Mouse (Mus musculus) lung, postnatal 0 days (tissue): Measurements from ENCODE around the gene Stat5a. TPM values are rescaled to one million over a fixed set of nuclear protein-coding genes. Genes with fewer than 3 reads are reported as not detected.

ENCODE experiments used
- ATAC-seq: fragments of 200-750 bp; cut with Nextera tagmentation; 2 replicates; pipeline ENCODE4 v1.8.0; 2017; ENCODE audit warnings: moderate library complexity
- DNase-seq: peaks from one replicate; pipeline ENCODE4 v3.0.0-alpha.2; 2016; ENCODE audit warnings: low spot score
- H3K27ac ChIP-seq: fragments of 300-500 bp; sonication (generic); 2 replicates; pipeline ENCODE4 v1.5.1; 2014; ENCODE audit warnings: antibody characterized with exemption, mild to moderate bottlenecking, low read length, mixed read lengths
- H3K27me3 ChIP-seq: fragments of 300-500 bp; sonication (generic); replicated peaks from 2 replicates; pipeline ENCODE4 v1.6.1; 2014; ENCODE audit warnings: low read length, mixed read lengths; ENCODE audit not compliant: insufficient read depth
- H3K36me3 ChIP-seq: fragments of 300-500 bp; sonication (generic); 2 replicates; pipeline ENCODE4 v1.6.1; 2014; ENCODE audit warnings: low read length, mixed read lengths; ENCODE audit not compliant: insufficient read depth
- H3K4me1 ChIP-seq: fragments of 300-500 bp; sonication (generic); 2 replicates; pipeline ENCODE4 v1.6.1; 2014; ENCODE audit warnings: antibody characterized with exemption, low read depth, low read length, mixed read lengths; ENCODE audit not compliant: insufficient read depth
- H3K4me2 ChIP-seq: fragments of 300-500 bp; sonication (generic); replicated peaks from 2 replicates; pipeline ENCODE4 v1.6.1; 2014; ENCODE audit warnings: low read depth, mild to moderate bottlenecking, low read length, moderate library complexity, mixed read lengths
- H3K4me3 ChIP-seq: fragments of 300-500 bp; sonication (generic); 2 replicates; pipeline ENCODE4 v1.5.1; 2014; ENCODE audit warnings: low read depth, low read length
- H3K9ac ChIP-seq: fragments of 300-500 bp; sonication (generic); replicated peaks from 2 replicates; pipeline ENCODE4 v1.6.1; 2014; ENCODE audit warnings: low read depth, mild to moderate bottlenecking
- H3K9me3 ChIP-seq: fragments of 300-500 bp; sonication (generic); 2 replicates; pipeline ENCODE4 v1.6.1; 2016; ENCODE audit warnings: low read length, mixed read lengths
- CTCF ChIP-seq: IDR thresholded peaks from 2 replicates; pipeline ENCODE4 v1.5.1; 2016; ENCODE audit warnings: antibody characterized with exemption, mild to moderate bottlenecking
- EP300 ChIP-seq: IDR thresholded peaks from 2 replicates; pipeline ENCODE4 v1.6.1; 2016; ENCODE audit warnings: antibody characterized with exemption, mild to moderate bottlenecking, control low read depth
- WGBS: fragments of 180-500 bp; shearing (Covaris S2); extraction: QIAGEN DNeasy Blood & Tissue Kit; methylation state at CpG from one replicate; pipeline ENCODE4 v1.1.7; 2014; 5-methylcytosine and 5-hydroxymethylcytosine counted together
- polyA plus RNA-seq: library from polyadenylated mRNA; unstranded; fragments of >200 nt; fragmentation: Nextera tagmentation; extraction: Ambion mirVana; gene quantifications from 2 replicates; pipeline ENCODE4 v1.2.1, GENCODE M21; 2015

The Stat5a gene
- polyA plus RNA-seq, 1 experiment from 2014 or later: 7.1 TPM

- H3K27me3 ChIP-seq: no peaks in the 10 kb centered on the region
- no peaks in the 10 kb centered on the region for H3K4me1 ChIP-seq
- no peak for ATAC-seq
- H3K4me3 ChIP-seq: no peak overlapping the region
- no peaks in the 10 kb centered on the region for H3K9me3 ChIP-seq
- no peak overlapping the region for H3K9ac ChIP-seq
- no peak for DNase-seq
- H3K4me2 ChIP-seq: no peak overlapping the region
- H3K27ac ChIP-seq: no peak overlapping the region
- no peaks in the 10 kb centered on the region; the same call in 1 of the 2 replicates for H3K36me3 ChIP-seq
- no peak for TF ChIP-seq CTCF
- 67% methylated on average over 15 of the region's 15 CpGs for WGBS
Measured at GRCm38 (mm10) chr11:100879321-100880078, 20.3 kb downstream of the Stat5a start.

DNA sequence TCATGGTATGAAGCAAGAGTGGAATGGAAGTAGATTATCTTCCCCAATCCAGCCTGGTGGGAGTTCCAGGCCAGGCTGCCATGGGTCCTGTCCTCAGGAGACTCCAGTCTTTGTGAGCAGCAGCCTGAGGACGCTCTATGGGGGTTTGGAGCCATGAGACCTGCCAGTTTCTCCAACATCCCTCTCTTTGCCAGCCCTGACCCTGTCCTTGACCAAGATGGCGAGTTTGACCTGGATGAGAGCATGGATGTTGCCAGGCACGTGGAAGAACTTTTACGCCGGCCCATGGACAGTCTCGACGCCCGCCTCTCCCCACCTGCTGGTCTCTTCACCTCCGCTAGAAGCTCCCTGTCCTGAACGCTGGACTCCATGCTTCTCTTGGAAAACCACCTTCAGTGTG, 24.5 kb downstream of the Stat5a start:
- 93% methylated on average over 10 of the region's 10 CpGs for WGBS
- no peak for ATAC-seq
- H3K9ac ChIP-seq: no peak overlapping the region

DNA sequence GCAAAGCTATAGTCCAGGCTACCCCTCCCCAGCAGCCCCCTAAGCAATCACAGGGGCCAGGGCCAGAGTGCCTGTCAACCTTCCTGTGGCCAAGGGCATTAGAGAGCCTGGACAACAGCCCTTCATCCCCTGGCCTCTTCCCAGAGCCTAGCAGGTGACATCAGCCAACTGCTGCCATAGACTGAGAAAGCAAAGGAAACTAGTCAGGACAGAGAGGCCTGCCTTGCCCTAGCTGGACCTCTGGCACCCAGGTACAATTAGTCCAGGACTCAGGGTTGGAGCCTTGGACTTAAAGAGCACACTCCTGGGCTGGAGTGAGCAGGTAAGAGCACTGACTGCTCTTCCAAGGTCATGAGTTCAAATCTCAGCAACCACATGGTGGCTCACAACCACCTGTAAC, 26.3 kb downstream of the Stat5a start:
- Histone ChIP-seq H3K36me3 (peaks cover 33% of the 10 kb centered on the region), H3K4me2 (no peak overlapping the region), H3K27ac (no peak overlapping the region), H3K9ac (no peak overlapping the region), H3K4me3 (no peak overlapping the region), H3K27me3 (no peaks in the 10 kb centered on the region), H3K4me1 (no peaks in the 10 kb centered on the region), H3K9me3 (no peaks in the 10 kb centered on the region)
- no peak for DNase-seq
- no peak for ATAC-seq
- TF ChIP-seq CTCF: no peak
- TF ChIP-seq EP300: no peak

More for the DNA sequence above, 24.5 kb downstream of the Stat5a start:
- TF ChIP-seq CTCF (no peak), EP300 (no peak)
- no peak for DNase-seq
- H3K4me1 ChIP-seq: no peaks in the 10 kb centered on the region
- H3K27ac ChIP-seq: no peak overlapping the region
- no peak overlapping the region for H3K4me3 ChIP-seq
- H3K4me2 ChIP-seq: no peak overlapping the region
- H3K9me3 ChIP-seq: no peaks in the 10 kb centered on the region
- H3K27me3 ChIP-seq: no peaks in the 10 kb centered on the region
- peaks cover 16% of the 10 kb centered on the region for H3K36me3 ChIP-seq

DNA sequence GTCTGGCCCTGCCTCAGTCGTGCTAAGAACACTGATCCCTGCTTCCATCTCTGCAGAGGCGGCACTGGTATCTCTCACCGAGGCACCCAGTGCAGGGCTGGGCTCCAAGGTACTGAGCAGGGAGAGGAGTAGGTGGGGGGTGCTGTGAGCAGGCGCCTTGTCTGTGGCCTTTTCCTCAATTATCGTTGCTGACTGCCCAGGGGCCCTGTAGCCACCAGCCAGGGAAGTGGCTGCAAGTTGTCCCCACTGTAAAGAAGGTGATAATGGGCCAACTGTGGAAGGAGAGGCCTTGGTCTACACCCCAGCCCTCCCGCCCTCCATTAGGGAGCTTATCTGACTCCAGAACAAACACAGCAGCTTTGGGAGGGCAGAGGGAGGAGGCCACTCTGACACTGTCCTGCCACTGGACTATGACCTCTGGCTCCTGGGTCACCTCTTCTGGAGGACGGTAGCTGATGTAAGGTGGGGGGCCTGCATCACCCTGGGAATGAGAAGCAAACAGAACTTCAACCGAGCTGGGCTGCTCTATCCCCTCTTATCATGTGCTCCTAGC, 27.1 kb downstream of the Stat5a start:
- H3K27me3 ChIP-seq: no peaks in the 10 kb centered on the region
- ATAC-seq (no peak), DNase-seq (no peak)
- TF ChIP-seq CTCF (no peak), EP300 (no peak)
- H3K4me2 ChIP-seq: no peak overlapping the region
- H3K4me3 ChIP-seq: no peak overlapping the region
- WGBS: 40% methylated on average over 8 of the region's 8 CpGs
- H3K9ac ChIP-seq: no peak overlapping the region
- H3K9me3 ChIP-seq: no peaks in the 10 kb centered on the region
- no peaks in the 10 kb centered on the region for H3K4me1 ChIP-seq
- peaks cover 38% of the 10 kb centered on the region for H3K36me3 ChIP-seq
- H3K27ac ChIP-seq: no peak overlapping the region

DNA sequence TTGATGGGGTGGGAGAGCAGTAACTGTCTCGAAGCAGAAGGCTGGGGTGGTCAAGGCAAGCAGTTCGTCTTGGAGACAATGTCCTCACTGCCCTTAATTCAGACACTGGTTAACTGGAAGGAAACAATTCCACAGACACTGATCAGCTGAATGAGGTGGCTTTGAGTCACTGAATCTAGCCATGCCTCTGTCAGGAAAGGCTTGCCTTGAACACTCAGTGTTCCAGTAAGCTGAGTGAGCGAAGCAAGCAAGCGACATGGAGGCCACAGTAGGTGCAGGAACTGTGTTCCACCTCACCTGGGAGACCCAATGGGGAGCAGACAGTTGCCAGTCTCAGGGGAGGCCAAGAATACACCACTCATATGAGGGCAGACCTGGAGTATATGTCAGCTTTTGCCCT, 28.1 kb downstream of the Stat5a start:
- Histone ChIP-seq H3K4me3 (no peak overlapping the region), H3K27me3 (no peaks in the 10 kb centered on the region), H3K27ac (no peak overlapping the region), H3K4me2 (no peak overlapping the region), H3K9me3 (no peaks in the 10 kb centered on the region), H3K4me1 (no peaks in the 10 kb centered on the region), H3K9ac (no peak overlapping the region), H3K36me3 (peaks cover 43% of the 10 kb centered on the region)
- TF ChIP-seq CTCF (no peak), EP300 (no peak)
- 86% methylated on average over 4 of the region's 4 CpGs for WGBS
- no peak for DNase-seq
- ATAC-seq: no peak

- peaks cover 43% of the 10 kb centered on the region for H3K36me3 ChIP-seq
- no peaks in the 10 kb centered on the region for H3K9me3 ChIP-seq
- H3K9ac ChIP-seq: no peak overlapping the region
- H3K27me3 ChIP-seq: no peaks in the 10 kb centered on the region
- no peak overlapping the region for H3K4me2 ChIP-seq
- WGBS: 57% methylated on average over 3 of the region's 3 CpGs
- ATAC-seq (no peak), DNase-seq (no peak)
- no peak overlapping the region for H3K4me3 ChIP-seq
- no peaks in the 10 kb centered on the region for H3K4me1 ChIP-seq
- no peak for TF ChIP-seq CTCF
- no peak for TF ChIP-seq EP300
- H3K27ac ChIP-seq: no peak overlapping the region
Measured at GRCm38 (mm10) chr11:100887764-100888163, 28.6 kb downstream of the Stat5a start.
